Mouse (Mus musculus) urinary bladder, postnatal 4 days (tissue): ENCODE measurements around the gene 4931406P16Rik.

Experiments used
- DNase-seq, 2 experiments: peaks; one replicate each; pipeline ENCODE4 v3.0.0; 2021 to 2022; ENCODE audit warnings: low spot score in 2 of 2

Gene 4931406P16Rik

DNA sequence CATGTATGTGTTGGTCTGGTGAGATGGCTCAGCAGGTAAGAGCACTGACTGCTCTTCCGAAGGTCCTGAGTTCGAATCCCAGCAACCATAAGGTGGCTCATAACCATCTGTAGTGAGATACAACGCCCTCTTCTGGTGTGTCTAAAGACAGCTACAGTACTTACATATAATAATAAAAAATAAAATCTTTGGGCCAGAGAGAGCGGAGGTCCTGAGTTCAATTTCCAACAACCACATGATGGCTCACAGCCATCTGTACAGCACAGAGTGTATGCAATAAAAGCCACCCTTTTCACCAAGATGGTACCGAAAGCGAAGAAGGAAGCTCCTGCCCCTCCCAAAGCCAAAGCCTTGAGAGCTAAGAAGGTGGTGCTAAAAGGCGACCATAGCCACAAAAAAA lies 62.6 kb downstream of the 4931406P16Rik start, which contains the start of gene Gm6096:
Gene Gm6096, plus strand, starts transcription at position 301 of the 400 bp plus-strand sequence.
- DNase-seq, result no peak

- DNase-seq, result no peak
These were observed 66.4 kb downstream of the 4931406P16Rik start for GRCm38 (mm10) chr7:34246870-34247499.

DNA sequence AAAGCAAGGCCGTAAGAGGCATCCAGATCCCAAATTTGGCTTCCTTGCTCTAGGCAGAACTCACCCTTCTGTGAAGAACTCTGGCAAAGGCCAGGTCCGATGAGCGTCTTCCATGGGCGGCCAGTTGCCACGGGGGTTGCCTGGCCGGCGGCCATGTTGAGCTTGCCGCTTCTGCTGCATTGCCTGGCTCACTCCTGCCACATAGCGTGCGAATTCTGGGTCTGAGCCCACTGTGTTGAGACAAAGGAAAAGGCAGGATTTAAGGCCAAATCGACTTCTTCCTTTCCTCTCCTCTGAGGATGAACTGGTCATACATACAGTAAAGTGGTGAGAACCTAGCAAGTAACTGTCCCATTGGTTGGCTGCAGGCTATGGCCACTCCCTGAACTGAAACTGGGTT lies 71.2 kb downstream of the 4931406P16Rik start:
- DNase-seq, result no peak

- DNase-seq, result no peak
These were observed 75.3 kb downstream of the 4931406P16Rik start for GRCm38 (mm10) chr7:34238086-34238485.

DNA sequence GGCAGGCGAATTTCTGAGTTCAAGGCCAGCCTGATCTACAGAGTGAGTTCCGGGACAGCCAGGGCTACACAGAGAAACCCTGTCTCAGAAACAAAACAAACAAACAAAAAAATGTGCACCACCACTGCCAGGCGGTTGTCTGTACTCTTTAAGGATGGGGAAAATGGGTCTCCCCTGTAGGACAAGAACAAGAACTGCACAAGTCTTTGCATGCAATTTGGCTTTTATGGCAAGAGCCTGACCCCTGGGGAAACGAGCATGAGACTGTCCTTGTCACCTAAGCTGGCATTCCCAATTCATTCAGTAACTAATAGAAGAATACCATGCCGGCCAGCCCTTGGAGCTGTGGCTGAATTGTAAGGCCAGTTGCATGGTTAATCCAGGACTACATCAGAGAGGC lies 77.7 kb downstream of the 4931406P16Rik start:
- no peak for DNase-seq

DNA sequence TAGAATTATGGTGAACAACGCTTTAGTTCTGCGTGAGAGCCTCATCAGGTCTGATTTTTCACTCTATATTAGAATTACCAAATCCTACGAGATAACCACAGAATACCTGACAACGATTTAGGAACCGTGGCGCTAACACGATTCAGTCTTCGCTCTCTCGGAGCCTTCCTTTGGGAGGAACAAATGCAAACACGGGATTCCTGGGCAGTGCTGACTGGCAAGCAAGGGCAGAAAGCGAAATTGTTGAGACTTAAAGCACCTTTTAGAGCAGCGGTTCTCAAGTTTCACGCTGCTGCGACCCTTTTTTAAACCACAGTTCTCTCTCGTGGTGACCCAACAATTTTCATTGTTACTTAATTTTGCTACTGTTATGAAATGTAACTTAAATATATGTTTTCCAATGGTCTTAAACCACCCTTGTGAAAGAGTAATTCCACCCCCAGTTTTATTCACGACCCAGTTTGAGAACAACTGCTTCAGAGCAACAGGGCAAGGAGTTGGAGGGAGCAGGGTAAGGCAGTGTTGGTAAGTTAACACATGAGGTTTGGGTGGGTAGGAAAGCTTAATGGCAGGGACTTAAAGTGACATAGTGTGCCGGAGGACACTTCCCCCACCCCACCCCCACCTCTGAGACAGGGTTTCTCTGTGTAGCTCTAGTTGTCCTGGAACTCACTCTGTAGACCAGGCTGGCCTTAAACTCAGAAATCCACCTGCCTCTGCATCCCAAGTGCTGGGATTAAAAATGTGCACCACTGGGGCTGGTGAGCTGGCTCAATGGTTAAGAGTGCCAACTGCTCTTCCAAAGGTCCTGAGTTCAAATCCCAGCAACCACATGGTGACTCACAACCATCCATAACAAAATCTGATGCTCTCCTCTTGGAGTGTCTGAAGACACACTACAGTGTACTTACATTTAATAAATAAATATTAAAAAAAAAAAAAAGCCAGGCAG lies 78.5 kb downstream of the 4931406P16Rik start:
- no peak for DNase-seq

DNA sequence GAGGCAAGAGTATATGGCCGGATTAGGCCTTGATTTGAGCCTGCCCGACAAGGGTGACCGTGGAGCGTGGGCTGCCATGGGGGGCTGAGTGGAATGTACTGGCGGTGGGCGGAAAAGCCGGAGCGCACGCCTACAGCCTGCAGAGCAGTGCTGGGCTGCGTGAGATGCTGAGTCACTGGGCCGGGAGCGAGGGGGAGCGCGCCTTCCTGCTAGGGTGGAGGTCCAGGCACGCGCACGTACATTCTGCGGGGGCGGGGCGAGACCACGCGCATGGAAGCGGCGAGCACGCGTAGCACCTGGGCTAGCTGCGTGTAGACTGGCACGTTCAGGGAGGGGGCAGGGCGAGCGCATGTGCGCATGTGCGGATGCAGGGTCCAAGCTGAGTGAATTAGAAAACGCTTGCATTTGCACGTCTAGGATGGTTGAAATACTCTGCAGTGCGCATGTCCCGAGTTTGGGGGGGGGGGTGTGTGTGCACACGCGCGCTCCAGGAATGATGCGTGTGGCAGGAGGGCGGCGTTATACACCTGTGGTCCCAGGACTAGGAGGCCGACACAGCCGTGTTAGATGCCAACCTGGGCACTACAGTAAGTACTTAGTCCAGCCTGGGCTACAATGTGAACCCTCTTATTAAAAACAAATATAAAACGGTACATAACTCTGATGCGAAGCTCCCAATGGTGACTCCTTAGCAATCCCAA lies 79.3 kb downstream of the 4931406P16Rik start:
- peak; percentile 98 for DNase-seq

DNA sequence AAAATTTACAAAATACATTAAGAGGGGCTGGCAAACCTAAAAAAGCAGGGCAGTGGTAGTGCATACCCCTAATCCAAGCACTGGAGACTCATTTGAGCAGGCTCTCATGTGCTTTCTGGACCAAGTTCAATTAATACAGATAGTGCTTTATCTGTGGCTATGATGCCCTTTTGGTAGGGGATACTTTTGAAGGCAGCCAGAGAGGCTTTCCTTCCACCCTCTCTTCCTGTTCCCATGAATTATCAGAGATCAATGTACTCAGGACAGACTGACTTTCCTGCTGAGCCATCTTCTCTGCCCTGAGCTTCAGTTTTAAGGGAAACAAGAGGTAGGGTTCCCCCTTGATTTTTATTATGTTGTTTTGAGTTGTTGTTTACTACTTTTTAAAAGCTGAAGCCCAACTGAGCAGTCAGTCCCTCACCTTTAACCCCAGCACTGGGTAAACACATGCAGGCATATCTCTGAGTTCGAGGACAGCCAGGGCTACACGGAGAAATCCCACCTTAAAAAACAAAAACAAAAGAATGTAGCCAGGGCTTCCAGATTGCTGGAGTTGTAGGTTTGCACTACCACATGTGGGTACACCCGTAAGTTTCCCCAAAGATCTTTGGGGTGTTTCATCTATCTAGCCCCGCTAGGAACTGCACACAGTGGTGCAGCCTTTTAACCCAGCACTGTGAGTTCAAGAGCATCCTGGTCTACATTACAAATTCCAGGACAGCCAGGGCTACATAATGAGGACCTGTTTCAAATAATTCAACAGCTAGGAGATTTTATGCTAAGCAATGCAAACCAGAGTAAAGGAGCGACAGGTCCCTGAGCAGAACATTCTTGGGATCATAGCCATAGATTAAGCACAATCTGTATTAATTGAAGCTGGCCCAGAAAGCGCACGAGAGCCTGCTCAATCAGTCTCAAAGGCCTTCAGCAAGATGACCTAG lies 80.3 kb downstream of the 4931406P16Rik start:
- DNase-seq, result no peak

DNA sequence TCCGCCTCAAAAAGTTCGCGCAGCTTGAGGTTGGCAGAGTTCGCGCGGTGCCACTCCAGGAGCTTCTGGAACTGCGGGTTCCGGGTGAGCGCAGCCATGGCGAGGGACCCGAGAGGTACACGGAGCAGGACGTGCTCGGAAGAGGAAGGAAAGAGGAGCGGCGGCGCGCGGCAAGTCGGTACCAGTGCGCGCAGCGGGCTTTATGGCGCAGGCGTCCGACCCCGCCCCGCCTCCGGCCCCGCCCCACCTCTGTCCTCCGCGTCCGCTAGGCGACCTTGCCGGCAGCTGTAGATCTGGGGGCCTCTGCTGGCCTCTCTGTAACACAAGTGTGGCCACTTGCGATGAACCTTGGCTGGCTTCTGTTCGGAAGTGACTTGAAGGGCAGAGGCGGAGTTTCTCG lies 83.2 kb downstream of the 4931406P16Rik start, which contains the start of gene Gpi1:
Gene Gpi1, minus strand, starts transcription at position 221 of the 400 bp plus-strand sequence.
- peak; percentile 72 to 81 for DNase-seq

GRCm38 (mm10) chr7:34229691-34230111 lies 83.7 kb downstream of the 4931406P16Rik start:
- peak; percentile 47 to 69 for DNase-seq

- DNase-seq, result no peak
These were observed 84.2 kb downstream of the 4931406P16Rik start for GRCm38 (mm10) chr7:34229153-34229552.

- no peak for DNase-seq
These were observed 84.7 kb downstream of the 4931406P16Rik start for GRCm38 (mm10) chr7:34228641-34229040.

DNA sequence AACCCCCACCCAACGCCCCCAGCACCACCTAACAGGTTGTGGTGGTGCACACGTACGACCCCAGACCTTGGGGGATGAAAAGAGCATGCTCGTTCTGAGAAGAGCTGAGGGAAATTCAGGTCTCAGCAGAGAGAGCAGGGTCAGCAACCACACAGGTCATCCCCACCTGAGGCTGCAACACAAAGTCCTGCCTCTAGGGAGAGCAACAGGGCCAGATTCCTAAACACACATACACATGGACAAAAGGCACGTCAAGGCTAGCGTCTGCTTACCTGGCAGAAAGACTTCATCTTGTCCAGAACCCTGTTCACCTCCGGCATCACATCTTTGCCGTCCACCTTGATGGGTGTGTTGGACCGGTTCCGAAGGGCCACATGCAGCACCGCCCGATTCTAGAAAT lies 86.5 kb downstream of the 4931406P16Rik start:
- no peak for DNase-seq

DNA sequence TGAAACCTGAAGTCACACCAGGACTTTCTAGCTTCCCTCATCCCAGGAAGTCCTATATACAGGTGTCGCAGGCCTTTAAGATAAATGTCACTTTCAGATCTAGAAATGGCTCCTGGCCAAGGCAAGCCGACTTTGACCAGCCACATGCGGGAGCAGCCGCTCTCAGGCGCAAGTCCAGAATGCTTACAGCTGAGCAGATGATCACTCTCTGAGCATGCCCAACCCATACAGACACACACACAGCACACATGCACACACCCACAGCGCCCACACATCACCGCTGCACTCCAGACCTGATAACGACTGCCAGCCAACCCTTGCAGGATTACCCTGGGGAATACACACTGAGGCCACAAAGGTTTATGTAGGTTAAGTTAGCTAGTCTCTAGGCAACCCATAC lies 87.3 kb downstream of the 4931406P16Rik start:
- DNase-seq, result no peak

- no peak for DNase-seq
These were observed 89.0 kb downstream of the 4931406P16Rik start for GRCm38 (mm10) chr7:34224308-34224707.

- no peak for DNase-seq
These were observed 91.0 kb downstream of the 4931406P16Rik start for GRCm38 (mm10) chr7:34222340-34222739.

DNA sequence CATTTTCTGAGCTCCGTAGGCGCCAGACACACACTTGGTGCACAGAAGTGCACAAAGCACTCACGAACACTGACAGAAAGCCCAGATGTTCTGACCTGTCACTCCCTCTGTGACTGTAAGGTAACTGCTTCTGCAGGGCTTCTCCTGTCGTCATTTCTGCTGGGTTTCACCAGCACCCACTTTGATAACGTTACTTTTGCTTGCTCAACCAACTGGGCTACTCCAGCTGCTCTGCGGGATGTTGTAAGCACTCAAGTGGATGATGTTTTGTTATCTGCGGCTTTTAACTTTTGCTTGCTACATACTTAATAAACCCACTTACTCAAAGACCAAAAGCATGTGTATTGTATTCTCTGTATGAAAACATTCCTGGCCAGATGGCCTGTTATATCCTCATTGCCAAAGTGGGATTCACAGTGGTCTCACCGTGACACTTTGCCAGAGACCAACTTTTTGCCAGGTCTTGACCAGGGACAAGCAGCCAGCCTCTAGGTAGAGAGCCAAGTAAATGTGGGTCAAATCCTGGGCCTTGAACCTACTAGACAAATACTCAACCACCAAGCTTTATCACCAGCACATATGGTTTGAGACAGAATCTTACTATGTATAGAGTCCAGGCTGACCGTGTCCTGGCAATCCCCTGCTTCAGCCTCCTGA lies 91.6 kb downstream of the 4931406P16Rik start:
- DNase-seq, result no peak

- DNase-seq, result no peak
These were observed 94.9 kb downstream of the 4931406P16Rik start for GRCm38 (mm10) chr7:34218496-34218895.

- no peak for DNase-seq
These were observed 96.9 kb downstream of the 4931406P16Rik start for GRCm38 (mm10) chr7:34216474-34216873.

- DNase-seq, result no peak
These were observed 97.9 kb downstream of the 4931406P16Rik start for GRCm38 (mm10) chr7:34215481-34215880.
